Mouse (Mus musculus): ENCODE measurements at regions not wholly inside any gene's neighbourhood (a gene's known extent, or its start where the extent isn't known, plus 50 kb on each side); places are given as distances from the start of the nearest gene placed in this dataset.
A peak's percentile ranks its signal among the peaks of the same experiment; 100 is the strongest.

GRCm38 (mm10) chr7:125250385-125250784 is 194.1 kb upstream of the Kdm8 start:
- Histone ChIP-seq H3K4me3 (replicated peaks; ENCODE audit: low read length) (no peak overlapping the region), H3K36me3 (ENCODE audit: control insufficient read depth, insufficient read depth, low read length) (no peaks in the 10 kb centered on the region), H3K4me1 (ENCODE audit: control insufficient read depth, insufficient read depth, low read length) (no peaks in the 10 kb centered on the region), H3K27me3 (ENCODE audit: control insufficient read depth, insufficient read depth, low read length) (no peaks in the 10 kb centered on the region), H3K27ac (ENCODE audit: low read length) (no peak overlapping the region), H3K4me2 (ENCODE audit: low read depth, low read length) (no peak overlapping the region), H3K9me3 (replicated peaks; ENCODE audit: control insufficient read depth, low read length) (no peaks in the 10 kb centered on the region), H3K9ac (ENCODE audit: low read length) (no peak overlapping the region)
- WGBS = 73% methylated on average over 2 of the region's 2 CpGs
- ATAC-seq (ENCODE audit: insufficient read depth, low FRiP score) = no peak

GRCm38 (mm10) chr7:125250970-125251585 is 193.4 kb upstream of the Kdm8 start:
- ATAC-seq (ENCODE audit: insufficient read depth, low FRiP score) = no peak
- 73% methylated on average over 6 of the region's 6 CpGs for WGBS

GRCm38 (mm10) chr7:125254302-125254701 is 190.2 kb upstream of the Kdm8 start:
- no peak for ATAC-seq (ENCODE audit: insufficient read depth, low FRiP score)
- 27% methylated on average over 4 of the region's 4 CpGs for WGBS

More at GRCm38 (mm10) chr7:125250970-125251585, 193.4 kb upstream of the Kdm8 start:
- no peaks in the 10 kb centered on the region for H3K36me3 ChIP-seq (ENCODE audit: control insufficient read depth, insufficient read depth, low read length)
- H3K4me1 ChIP-seq (ENCODE audit: control insufficient read depth, insufficient read depth, low read length) = no peaks in the 10 kb centered on the region
- no peak overlapping the region for H3K27ac ChIP-seq (ENCODE audit: low read length)
- no peak overlapping the region for H3K9ac ChIP-seq (ENCODE audit: low read length)
- no peaks in the 10 kb centered on the region for H3K27me3 ChIP-seq (ENCODE audit: control insufficient read depth, insufficient read depth, low read length)
- H3K4me2 ChIP-seq (ENCODE audit: low read depth, low read length) = no peak overlapping the region
- H3K9me3 ChIP-seq (replicated peaks; ENCODE audit: control insufficient read depth, low read length) = no peaks in the 10 kb centered on the region
- H3K4me3 ChIP-seq (replicated peaks; ENCODE audit: low read length) = no peak overlapping the region

GRCm38 (mm10) chr7:125259016-125259415 is 185.5 kb upstream of the Kdm8 start:
- no peaks in the 10 kb centered on the region for H3K36me3 ChIP-seq (ENCODE audit: control insufficient read depth, insufficient read depth, low read length)
- H3K4me1 ChIP-seq (ENCODE audit: control insufficient read depth, insufficient read depth, low read length) = no peaks in the 10 kb centered on the region
- no peak for ATAC-seq (ENCODE audit: insufficient read depth, low FRiP score)
- H3K9ac ChIP-seq (ENCODE audit: low read length) = no peak overlapping the region
- no peak overlapping the region for H3K4me3 ChIP-seq (replicated peaks; ENCODE audit: low read length)
- no peak overlapping the region for H3K27ac ChIP-seq (ENCODE audit: low read length)
- H3K9me3 ChIP-seq (replicated peaks; ENCODE audit: control insufficient read depth, low read length) = no peaks in the 10 kb centered on the region
- H3K4me2 ChIP-seq (ENCODE audit: low read depth, low read length) = no peak overlapping the region
- no peaks in the 10 kb centered on the region for H3K27me3 ChIP-seq (ENCODE audit: control insufficient read depth, insufficient read depth, low read length)

More at GRCm38 (mm10) chr7:125254302-125254701, 190.2 kb upstream of the Kdm8 start:
- Histone ChIP-seq H3K4me3 (replicated peaks; ENCODE audit: low read length) (no peak overlapping the region), H3K36me3 (ENCODE audit: control insufficient read depth, insufficient read depth, low read length) (no peaks in the 10 kb centered on the region), H3K4me2 (ENCODE audit: low read depth, low read length) (no peak overlapping the region), H3K9ac (ENCODE audit: low read length) (no peak overlapping the region), H3K27me3 (ENCODE audit: control insufficient read depth, insufficient read depth, low read length) (no peaks in the 10 kb centered on the region), H3K27ac (ENCODE audit: low read length) (no peak overlapping the region), H3K9me3 (replicated peaks; ENCODE audit: control insufficient read depth, low read length) (no peaks in the 10 kb centered on the region), H3K4me1 (ENCODE audit: control insufficient read depth, insufficient read depth, low read length) (no peaks in the 10 kb centered on the region)

- no peak overlapping the region for H3K9ac ChIP-seq (ENCODE audit: low read length)
- no peak overlapping the region for H3K4me3 ChIP-seq (replicated peaks; ENCODE audit: low read length)
- H3K9me3 ChIP-seq (replicated peaks; ENCODE audit: control insufficient read depth, low read length) = no peaks in the 10 kb centered on the region
- no peaks in the 10 kb centered on the region for H3K4me1 ChIP-seq (ENCODE audit: control insufficient read depth, insufficient read depth, low read length)
- no peaks in the 10 kb centered on the region for H3K27me3 ChIP-seq (ENCODE audit: control insufficient read depth, insufficient read depth, low read length)
- H3K4me2 ChIP-seq (ENCODE audit: low read depth, low read length) = no peak overlapping the region
- 83% methylated on average over 2 of the region's 2 CpGs for WGBS
- no peak overlapping the region for H3K27ac ChIP-seq (ENCODE audit: low read length)
- H3K36me3 ChIP-seq (ENCODE audit: control insufficient read depth, insufficient read depth, low read length) = no peaks in the 10 kb centered on the region
- ATAC-seq (ENCODE audit: insufficient read depth, low FRiP score) = no peak
Observed at GRCm38 (mm10) chr7:125262133-125262532, 182.3 kb upstream of the Kdm8 start.

GRCm38 (mm10) chr7:125262672-125263365 is 181.7 kb upstream of the Kdm8 start:
- H3K9me3 ChIP-seq (replicated peaks; ENCODE audit: control insufficient read depth, low read length) = no peaks in the 10 kb centered on the region
- ATAC-seq (ENCODE audit: insufficient read depth, low FRiP score) = no peak
- WGBS = 52% methylated on average over 12 of the region's 12 CpGs
- no peaks in the 10 kb centered on the region for H3K4me1 ChIP-seq (ENCODE audit: control insufficient read depth, insufficient read depth, low read length)
- H3K9ac ChIP-seq (ENCODE audit: low read length) = no peak overlapping the region
- no peak overlapping the region for H3K27ac ChIP-seq (ENCODE audit: low read length)
- H3K27me3 ChIP-seq (ENCODE audit: control insufficient read depth, insufficient read depth, low read length) = no peaks in the 10 kb centered on the region
- H3K4me3 ChIP-seq (replicated peaks; ENCODE audit: low read length) = no peak overlapping the region
- no peaks in the 10 kb centered on the region for H3K36me3 ChIP-seq (ENCODE audit: control insufficient read depth, insufficient read depth, low read length)
- no peak overlapping the region for H3K4me2 ChIP-seq (ENCODE audit: low read depth, low read length)

- 68% methylated on average over 2 of the region's 2 CpGs for WGBS
Observed at GRCm38 (mm10) chr7:125263756-125264155, 180.7 kb upstream of the Kdm8 start.

GRCm38 (mm10) chr7:125270711-125271110 is 173.8 kb upstream of the Kdm8 start:
- no peaks in the 10 kb centered on the region for H3K36me3 ChIP-seq (ENCODE audit: control insufficient read depth, insufficient read depth, low read length)
- H3K4me2 ChIP-seq (ENCODE audit: low read depth, low read length) = no peak overlapping the region
- ATAC-seq (ENCODE audit: insufficient read depth, low FRiP score) = no peak
- peak overlapping the region; percentile 34; the same call in 1 of the 2 replicates for H3K27ac ChIP-seq (ENCODE audit: low read length)
- no peak overlapping the region for H3K9ac ChIP-seq (ENCODE audit: low read length)
- no peaks in the 10 kb centered on the region for H3K27me3 ChIP-seq (ENCODE audit: control insufficient read depth, insufficient read depth, low read length)
- H3K4me1 ChIP-seq (ENCODE audit: control insufficient read depth, insufficient read depth, low read length) = no peaks in the 10 kb centered on the region
- no peak overlapping the region for H3K4me3 ChIP-seq (replicated peaks; ENCODE audit: low read length)
- no peaks in the 10 kb centered on the region for H3K9me3 ChIP-seq (replicated peaks; ENCODE audit: control insufficient read depth, low read length)
- WGBS = 22% methylated on average over 3 of the region's 3 CpGs

More at GRCm38 (mm10) chr7:125263756-125264155, 180.7 kb upstream of the Kdm8 start:
- Histone ChIP-seq H3K9ac (ENCODE audit: low read length) (no peak overlapping the region), H3K27me3 (ENCODE audit: control insufficient read depth, insufficient read depth, low read length) (no peaks in the 10 kb centered on the region), H3K9me3 (replicated peaks; ENCODE audit: control insufficient read depth, low read length) (no peaks in the 10 kb centered on the region), H3K27ac (ENCODE audit: low read length) (no peak overlapping the region), H3K4me1 (ENCODE audit: control insufficient read depth, insufficient read depth, low read length) (no peaks in the 10 kb centered on the region), H3K36me3 (ENCODE audit: control insufficient read depth, insufficient read depth, low read length) (no peaks in the 10 kb centered on the region), H3K4me2 (ENCODE audit: low read depth, low read length) (no peak overlapping the region), H3K4me3 (replicated peaks; ENCODE audit: low read length) (no peak overlapping the region)
- ATAC-seq (ENCODE audit: insufficient read depth, low FRiP score) = no peak

GRCm38 (mm10) chr7:125271356-125271755 is 173.1 kb upstream of the Kdm8 start:
- Histone ChIP-seq H3K4me1 (ENCODE audit: control insufficient read depth, insufficient read depth, low read length) (no peaks in the 10 kb centered on the region), H3K27me3 (ENCODE audit: control insufficient read depth, insufficient read depth, low read length) (no peaks in the 10 kb centered on the region), H3K4me3 (replicated peaks; ENCODE audit: low read length) (no peak overlapping the region), H3K9ac (ENCODE audit: low read length) (no peak overlapping the region), H3K4me2 (ENCODE audit: low read depth, low read length) (no peak overlapping the region), H3K36me3 (ENCODE audit: control insufficient read depth, insufficient read depth, low read length) (no peaks in the 10 kb centered on the region), H3K27ac (ENCODE audit: low read length) (no peak overlapping the region), H3K9me3 (replicated peaks; ENCODE audit: control insufficient read depth, low read length) (no peaks in the 10 kb centered on the region)
- 79% methylated on average over 4 of the region's 4 CpGs for WGBS
- ATAC-seq (ENCODE audit: insufficient read depth, low FRiP score) = no peak

Measured in stomach, embryonic 16.5 days (tissue).